Comparison of ENCODE assay signal across 20 mouse cellular contexts in the genomic region with DNA sequence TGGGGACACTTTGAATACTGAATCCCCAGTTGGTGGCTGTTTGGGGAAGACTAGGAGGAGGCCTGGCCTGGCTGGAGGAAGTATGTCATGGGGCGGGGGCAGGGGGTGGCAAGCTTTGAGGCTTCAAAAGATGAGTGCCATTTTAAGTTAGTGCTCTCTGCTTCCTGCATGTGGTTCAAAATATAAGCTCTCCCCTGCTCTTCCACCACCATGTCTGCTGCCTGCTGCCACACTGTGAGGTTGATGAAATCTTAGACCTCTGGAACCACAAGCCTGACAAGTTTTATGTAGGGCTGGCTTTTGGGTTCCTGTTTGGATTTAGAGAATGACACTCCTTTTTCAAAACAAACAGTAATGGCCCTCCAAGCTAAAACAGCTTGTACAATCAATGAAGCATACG.
"Had no signal": no experiment of that assay in that cellular context is flagged by ENCODE, and none has a peak within 500 bp of the region (broad histone marks: within the 10 kb centered on the region; RNA-seq: fewer than 3 reads in every experiment).

No protein-coding gene starts in this region.

- H3K4me3 ChIP-seq: limb, embryonic 10.5 days; limb, embryonic 13.5 days; liver, embryonic 12.5 days; liver, embryonic 15.5 days; lung, embryonic 15.5 days; midbrain, embryonic 12.5 days; midbrain, embryonic 15.5 days; myocyte; neural tube, embryonic 13.5 days; stomach, embryonic 15.5 days had no signal

- ATAC-seq: intestine, postnatal 0 days; liver, embryonic 12.5 days; midbrain, embryonic 15.5 days had no signal

- DNase-seq: kidney, adult 2 months; kidney, postnatal 36 days; liver; lung, adult 18-20 months; lung, postnatal 10 days; lung, postnatal 36 days; right cerebral cortex, postnatal 14 days; spleen, adult 18-20 months had no signal

- H3K27ac ChIP-seq: kidney, postnatal 0 days; limb, embryonic 10.5 days; limb, embryonic 13.5 days; liver, embryonic 12.5 days; liver, embryonic 15.5 days; lung, embryonic 15.5 days; midbrain, embryonic 12.5 days; midbrain, embryonic 15.5 days; neural tube, embryonic 13.5 days; stomach, embryonic 15.5 days had no signal
